Mouse (Mus musculus): ENCODE data around the gene Slc35g3.

Slc35g3 gene

GRCm38 (mm10) chr11:69784793-69785272 lies 23.1 kb upstream of the Slc35g3 start:
- DNase-seq (ENCODE audit: low read depth): no peak

GRCm38 (mm10) chr11:69781828-69782227 lies 20.1 kb upstream of the Slc35g3 start:
- DNase-seq (ENCODE audit: low read depth): no peak

GRCm38 (mm10) chr11:69778985-69779384 lies 17.2 kb upstream of the Slc35g3 start:
- DNase-seq (ENCODE audit: low read depth): no peak

GRCm38 (mm10) chr11:69778258-69778982 lies 16.7 kb upstream of the Slc35g3 start:
- DNase-seq (ENCODE audit: low read depth): no peak

GRCm38 (mm10) chr11:69777504-69778257 lies 15.9 kb upstream of the Slc35g3 start:
- DNase-seq (ENCODE audit: low read depth): no peak

GRCm38 (mm10) chr11:69776488-69776887 lies 14.7 kb upstream of the Slc35g3 start:
- DNase-seq (ENCODE audit: low read depth): no peak

GRCm38 (mm10) chr11:69775716-69776115 lies 13.9 kb upstream of the Slc35g3 start:
- DNase-seq (ENCODE audit: low read depth): no peak

GRCm38 (mm10) chr11:69774961-69775360 lies 13.2 kb upstream of the Slc35g3 start:
- DNase-seq (ENCODE audit: low read depth): no peak

- DNase-seq (ENCODE audit: low read depth): no peak
These were observed 5.8 kb upstream of the Slc35g3 start for GRCm38 (mm10) chr11:69767625-69767909.

GRCm38 (mm10) chr11:69766872-69767624 lies 5.3 kb upstream of the Slc35g3 start:
- DNase-seq (ENCODE audit: low read depth): no peak

GRCm38 (mm10) chr11:69766126-69766609 lies 4.4 kb upstream of the Slc35g3 start:
- peak; percentile 90 for DNase-seq (ENCODE audit: low read depth)

- peak; percentile 80 for DNase-seq (ENCODE audit: low read depth)
These were observed 3.7 kb upstream of the Slc35g3 start, which contains the start of gene Zbtb4 for GRCm38 (mm10) chr11:69765221-69766125. Gene Zbtb4, plus strand, starts transcription at chr11:69765912.

GRCm38 (mm10) chr11:69763551-69763950 lies 1.8 kb upstream of the Slc35g3 start:
- no peak for DNase-seq (ENCODE audit: low read depth)

- no peak for DNase-seq (ENCODE audit: low read depth)
These were observed 917 bp downstream of the Slc35g3 start for GRCm38 (mm10) chr11:69760901-69761200.

GRCm38 (mm10) chr11:69760160-69760900 lies 1.4 kb downstream of the Slc35g3 start:
- DNase-seq (ENCODE audit: low read depth): no peak

GRCm38 (mm10) chr11:69758971-69759721 lies 2.6 kb downstream of the Slc35g3 start:
- peak; percentile 90 for DNase-seq (ENCODE audit: low read depth)

- peak; percentile 100 for DNase-seq (ENCODE audit: low read depth)
These were observed 3.2 kb downstream of the Slc35g3 start, which contains the start of gene Polr2a for GRCm38 (mm10) chr11:69758478-69758970. Gene Polr2a, minus strand, starts transcription at chr11:69758637.

- DNase-seq (ENCODE audit: low read depth): peak; percentile 98
These were observed 3.7 kb downstream of the Slc35g3 start for GRCm38 (mm10) chr11:69758090-69758456.

- no peak for DNase-seq (ENCODE audit: low read depth)
These were observed 4.3 kb downstream of the Slc35g3 start for GRCm38 (mm10) chr11:69757303-69758089.

All from naive thymus-derived CD4-positive, alpha-beta T cell, adult 2 months (primary cell).